Mouse (Mus musculus) forebrain, embryonic 16.5 days (tissue): ENCODE measurements around the gene Cog5. TPM values are rescaled to one million over a fixed set of nuclear protein-coding genes. Genes with fewer than 3 reads are reported as not detected.
A peak's percentile ranks its signal among the peaks of the same experiment; 100 is the strongest.

ENCODE experiments used
- ATAC-seq: fragments of 200-750 bp; cut with Nextera tagmentation; 2 replicates; pipeline ENCODE4 v1.8.0; 2017; ENCODE audit warnings: mild to moderate bottlenecking, moderate library complexity
- H3K27ac ChIP-seq: fragments of 300-500 bp; sonication (generic); 2 replicates; pipeline ENCODE4 v1.5.1; 2014; ENCODE audit warnings: low read length, control low read depth
- H3K27me3 ChIP-seq: fragments of 300-500 bp; sonication (generic); replicated peaks from 2 replicates; pipeline ENCODE4 v1.6.1; 2014; ENCODE audit warnings: low read length; ENCODE audit not compliant: control insufficient read depth, insufficient read depth
- H3K36me3 ChIP-seq: fragments of 300-500 bp; sonication (generic); 2 replicates; pipeline ENCODE4 v1.6.1; 2014; ENCODE audit not compliant: control insufficient read depth, insufficient read depth
- H3K4me1 ChIP-seq: fragments of 300-500 bp; sonication (generic); replicated peaks from 2 replicates; pipeline ENCODE4 v1.6.1; 2014; ENCODE audit warnings: low read length; ENCODE audit not compliant: control insufficient read depth, insufficient read depth
- H3K4me2 ChIP-seq: fragments of 300-500 bp; sonication (generic); 2 replicates; pipeline ENCODE4 v1.6.1; 2014; ENCODE audit warnings: mild to moderate bottlenecking, low read length, control low read depth
- H3K4me3 ChIP-seq: fragments of 300-500 bp; sonication (generic); replicated peaks from 2 replicates; pipeline ENCODE4 v1.5.1; 2014; ENCODE audit warnings: mild to moderate bottlenecking, low read length, control low read depth
- H3K9ac ChIP-seq: fragments of 300-500 bp; sonication (generic); replicated peaks from 2 replicates; pipeline ENCODE4 v1.6.1; 2014; ENCODE audit warnings: low read depth, low read length, control low read depth
- H3K9me3 ChIP-seq: fragments of 300-500 bp; sonication (generic); 2 replicates; pipeline ENCODE4 v1.6.1; 2016; ENCODE audit warnings: low read length; ENCODE audit not compliant: control insufficient read depth
- WGBS: fragments of 180-500 bp; shearing (Covaris S2); extraction: QIAGEN DNeasy Blood & Tissue Kit; methylation state at CpG from one replicate; pipeline ENCODE4 v1.1.7; 2014; 5-methylcytosine and 5-hydroxymethylcytosine counted together
- polyA plus RNA-seq: library from polyadenylated mRNA; unstranded; fragments of >200 nt; fragmentation: Nextera tagmentation; extraction: Ambion mirVana; gene quantifications from 2 replicates; pipeline ENCODE4 v1.2.1, GENCODE M21; 2015

Cog5 gene
- polyA plus RNA-seq, 1 experiment from 2014 or later: 25.1 TPM

DNA sequence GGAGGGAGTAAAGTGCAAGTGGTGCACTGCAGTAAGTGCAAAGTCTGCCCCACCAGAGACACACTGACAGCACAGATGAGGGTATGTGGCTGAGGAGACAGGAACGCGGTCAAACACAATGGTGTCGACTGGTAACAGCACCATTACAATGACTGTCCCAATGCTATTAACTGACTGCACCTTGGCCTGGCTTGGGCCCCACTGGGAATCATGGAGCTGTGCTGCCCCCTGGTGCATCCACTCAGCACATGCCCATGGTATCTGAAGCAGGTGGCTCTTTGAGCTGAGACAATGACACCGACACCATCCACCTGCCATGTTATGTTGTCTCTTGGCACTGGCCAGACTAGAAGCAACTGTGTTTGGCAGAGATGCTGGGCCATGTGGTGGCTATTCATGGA lies 272.0 kb downstream of the Cog5 start:
- H3K36me3 ChIP-seq: peaks cover 28% of the 10 kb centered on the region
- H3K27ac ChIP-seq: no peak overlapping the region

DNA sequence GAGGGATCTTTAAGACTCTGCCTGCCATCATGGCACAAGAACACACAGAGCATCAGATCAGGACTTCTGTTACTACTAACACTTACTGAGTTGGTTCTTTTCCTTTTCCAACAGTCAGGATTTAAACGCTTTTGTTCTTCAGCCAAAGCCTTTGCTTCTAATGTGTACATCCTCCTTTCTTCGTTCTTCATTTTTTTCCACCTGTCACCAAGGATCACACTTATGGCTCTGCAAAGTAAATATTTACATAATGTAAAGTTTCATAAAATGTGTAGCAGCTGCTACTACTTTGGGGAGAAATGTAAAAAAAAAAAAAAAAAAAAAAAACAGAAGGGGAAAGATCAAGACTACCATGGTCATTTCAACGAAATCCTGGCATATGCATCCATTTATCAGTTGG lies 273.8 kb downstream of the Cog5 start:
- no peak overlapping the region for H3K4me2 ChIP-seq
- peaks cover 2% of the 10 kb centered on the region; the same call in 1 of the 2 replicates for H3K4me1 ChIP-seq
- no peak overlapping the region for H3K27ac ChIP-seq
- peaks cover 38% of the 10 kb centered on the region for H3K36me3 ChIP-seq
- H3K4me3 ChIP-seq: no peak overlapping the region
- H3K27me3 ChIP-seq: no peaks in the 10 kb centered on the region
- H3K9me3 ChIP-seq: no peaks in the 10 kb centered on the region
- no peak for ATAC-seq
- WGBS: 73% methylated on average over 3 of the region's 3 CpGs
- no peak overlapping the region for H3K9ac ChIP-seq

More for the DNA sequence above, 272.0 kb downstream of the Cog5 start:
- peak; percentile 90 for ATAC-seq
- no peak overlapping the region for H3K4me2 ChIP-seq
- H3K9me3 ChIP-seq: no peaks in the 10 kb centered on the region
- H3K27me3 ChIP-seq: no peaks in the 10 kb centered on the region
- H3K9ac ChIP-seq: no peak overlapping the region
- H3K4me1 ChIP-seq: peaks cover 2% of the 10 kb centered on the region; the same call in 1 of the 2 replicates
- H3K4me3 ChIP-seq: no peak overlapping the region
- WGBS: 23% methylated on average over 4 of the region's 4 CpGs

DNA sequence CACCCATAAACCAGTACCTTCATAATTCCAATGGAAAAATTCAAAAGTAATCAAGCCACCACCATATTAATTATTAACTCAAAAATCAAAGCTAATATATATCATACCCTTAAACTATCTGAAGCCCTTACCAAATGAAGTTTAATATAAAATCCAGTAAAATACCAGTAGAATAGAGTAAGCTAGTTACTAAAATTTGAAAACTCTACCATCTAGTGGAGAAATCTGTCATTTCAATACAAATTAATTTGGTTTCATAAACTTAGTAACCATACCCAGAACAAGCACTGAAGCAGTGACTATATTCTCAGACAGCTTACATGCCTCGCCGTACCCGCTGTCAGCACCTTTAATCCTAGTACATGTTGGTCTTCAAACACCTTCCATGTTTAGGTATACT lies 277.1 kb downstream of the Cog5 start:
- H3K4me1 ChIP-seq: no peaks in the 10 kb centered on the region
- H3K36me3 ChIP-seq: peaks cover 45% of the 10 kb centered on the region
- H3K4me3 ChIP-seq: no peak overlapping the region
- peak; percentile 6; the same call in 1 of the 2 replicates for ATAC-seq
- WGBS: 100% methylated on average over 3 of the region's 3 CpGs
- no peak overlapping the region for H3K4me2 ChIP-seq
- no peak overlapping the region for H3K9ac ChIP-seq
- no peaks in the 10 kb centered on the region for H3K9me3 ChIP-seq
- H3K27ac ChIP-seq: no peak overlapping the region
- no peaks in the 10 kb centered on the region for H3K27me3 ChIP-seq

DNA sequence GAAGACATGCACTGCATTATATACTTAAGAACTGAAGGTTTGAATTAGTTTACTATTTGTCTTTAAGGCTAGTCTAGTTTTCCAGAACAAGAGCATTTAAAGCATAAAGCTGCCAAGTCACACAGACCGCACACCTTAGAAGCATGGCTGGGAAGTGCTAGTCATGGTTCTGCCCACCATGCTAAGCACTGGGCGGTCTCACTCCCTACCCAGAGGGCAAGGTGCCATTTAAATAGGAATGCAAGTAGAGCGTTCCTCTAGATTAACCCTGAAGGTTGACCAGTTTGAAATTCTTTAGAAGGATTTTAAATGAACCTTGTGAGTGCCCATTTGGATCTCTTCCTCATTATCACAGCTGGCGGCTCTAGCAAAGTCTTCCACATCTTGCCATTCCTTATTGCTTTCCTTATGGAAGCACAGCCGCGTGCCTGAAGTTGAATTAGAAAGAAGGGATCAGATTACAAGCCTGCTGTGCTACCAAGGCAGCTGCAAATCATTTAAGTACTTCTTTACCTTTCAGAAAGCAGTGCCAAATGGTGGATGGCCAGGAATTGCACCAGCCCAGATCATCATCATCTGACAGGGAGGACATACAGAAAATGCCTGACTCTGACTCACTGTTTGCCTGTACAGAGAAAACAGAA lies 282.1 kb downstream of the Cog5 start:
- WGBS: 40% methylated on average over 6 of the region's 6 CpGs

DNA sequence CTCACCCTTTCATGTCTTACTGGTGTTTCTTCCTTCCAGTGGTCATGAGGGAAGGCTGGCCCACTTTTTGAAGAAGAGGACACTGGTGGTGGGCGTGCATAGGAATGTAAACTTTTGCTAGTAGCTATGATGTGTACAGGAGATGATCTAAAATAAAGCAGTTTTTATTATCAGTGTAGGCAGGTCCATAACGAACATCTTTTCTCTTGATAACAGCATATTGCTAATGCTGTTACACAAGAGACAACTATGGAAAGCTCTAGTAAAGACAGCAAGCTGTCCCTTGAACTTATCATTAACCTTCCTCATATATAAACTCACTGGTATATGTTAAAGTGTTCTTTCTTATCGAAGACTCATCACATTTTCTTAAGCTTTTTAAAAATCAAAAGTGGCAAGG lies 282.9 kb downstream of the Cog5 start:
- Histone ChIP-seq H3K9me3 (no peaks in the 10 kb centered on the region), H3K27me3 (no peaks in the 10 kb centered on the region), H3K9ac (no peak overlapping the region), H3K36me3 (peaks cover 46% of the 10 kb centered on the region), H3K4me3 (no peak overlapping the region), H3K4me1 (no peaks in the 10 kb centered on the region), H3K27ac (no peak overlapping the region), H3K4me2 (no peak overlapping the region)
- ATAC-seq: no peak
- WGBS: 94% methylated on average over 3 of the region's 3 CpGs

More for the DNA sequence above, 282.1 kb downstream of the Cog5 start:
- no peak overlapping the region for H3K4me2 ChIP-seq
- H3K4me1 ChIP-seq: no peaks in the 10 kb centered on the region
- H3K4me3 ChIP-seq: no peak overlapping the region
- H3K27ac ChIP-seq: no peak overlapping the region
- no peaks in the 10 kb centered on the region for H3K9me3 ChIP-seq
- no peak for ATAC-seq
- peaks cover 50% of the 10 kb centered on the region for H3K36me3 ChIP-seq
- no peaks in the 10 kb centered on the region for H3K27me3 ChIP-seq
- H3K9ac ChIP-seq: no peak overlapping the region

DNA sequence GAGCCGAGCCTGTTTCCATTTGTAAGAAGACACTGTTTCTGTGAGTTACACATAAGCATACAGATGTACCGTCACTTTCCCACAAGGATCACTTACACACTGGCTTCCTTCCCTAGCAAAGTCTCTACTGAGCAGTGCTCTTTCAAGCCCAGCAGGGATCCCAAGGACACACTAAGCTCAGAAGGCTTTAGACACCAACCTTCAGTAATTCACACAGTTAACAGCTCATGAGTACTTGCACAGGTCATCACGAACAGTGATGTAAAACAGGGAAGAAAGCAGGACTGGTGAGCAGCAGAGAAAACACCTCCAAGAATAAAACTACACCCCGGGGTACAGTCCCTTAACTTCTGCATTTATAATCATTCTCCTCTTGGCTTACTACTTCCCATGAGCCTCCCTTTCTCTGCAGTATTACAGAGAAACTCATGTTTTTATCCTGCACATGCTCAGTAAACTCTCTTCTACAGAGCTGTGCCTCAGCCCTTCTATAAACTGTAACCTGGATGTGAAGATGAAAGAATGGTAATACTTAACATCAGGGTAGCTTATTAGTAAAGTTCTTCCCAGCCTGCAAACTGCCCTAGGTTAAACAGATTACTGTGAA lies 283.8 kb downstream of the Cog5 start:
- Histone ChIP-seq H3K27me3 (no peaks in the 10 kb centered on the region), H3K4me2 (no peak overlapping the region), H3K9me3 (no peaks in the 10 kb centered on the region), H3K4me3 (no peak overlapping the region), H3K9ac (no peak overlapping the region), H3K27ac (no peak overlapping the region), H3K4me1 (no peaks in the 10 kb centered on the region), H3K36me3 (peaks cover 49% of the 10 kb centered on the region)
- no peak for ATAC-seq
- WGBS: 95% methylated on average over 4 of the region's 4 CpGs

GRCm38 (mm10) chr12:31939026-31939425 lies 284.4 kb downstream of the Cog5 start:
- no peaks in the 10 kb centered on the region for H3K9me3 ChIP-seq
- H3K4me1 ChIP-seq: no peaks in the 10 kb centered on the region
- H3K27me3 ChIP-seq: no peaks in the 10 kb centered on the region
- ATAC-seq: no peak
- H3K9ac ChIP-seq: no peak overlapping the region
- H3K4me3 ChIP-seq: no peak overlapping the region
- peaks cover 48% of the 10 kb centered on the region for H3K36me3 ChIP-seq
- H3K4me2 ChIP-seq: no peak overlapping the region
- no peak overlapping the region for H3K27ac ChIP-seq

DNA sequence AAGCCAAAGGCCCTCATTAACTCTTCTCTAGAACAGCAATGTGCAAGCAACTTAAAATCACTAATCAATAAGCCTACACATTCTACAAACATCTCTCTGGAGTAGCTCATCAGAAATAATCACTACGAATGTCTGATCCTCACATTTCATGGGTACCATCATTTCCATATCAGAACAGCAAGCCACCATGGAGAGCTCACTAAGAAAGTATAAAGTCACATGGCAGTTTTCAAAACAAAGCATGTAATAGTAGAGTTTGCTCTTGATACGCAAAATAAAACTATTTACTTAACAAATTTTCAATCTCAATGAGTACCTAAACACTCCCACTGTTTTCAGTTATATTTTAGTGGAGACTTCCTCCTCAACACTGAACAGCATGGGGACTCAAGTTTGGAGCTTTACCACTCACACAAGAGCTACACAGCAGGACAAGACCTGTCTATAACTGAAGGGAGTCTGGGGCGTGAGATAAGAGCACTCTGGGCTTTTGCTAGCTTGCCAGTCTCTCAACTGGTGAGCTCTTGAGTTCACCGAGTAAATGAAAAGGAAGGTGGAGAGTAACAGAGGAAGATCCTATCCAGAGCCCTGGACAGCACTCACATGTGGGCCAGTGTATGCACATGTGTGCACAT lies 288.5 kb downstream of the Cog5 start:
- Histone ChIP-seq H3K9me3 (no peaks in the 10 kb centered on the region), H3K36me3 (peaks cover 27% of the 10 kb centered on the region), H3K27me3 (no peaks in the 10 kb centered on the region), H3K27ac (no peak overlapping the region), H3K4me3 (no peak overlapping the region), H3K9ac (no peak overlapping the region), H3K4me1 (peaks cover 4% of the 10 kb centered on the region; the same call in 1 of the 2 replicates), H3K4me2 (no peak overlapping the region)
- no peak for ATAC-seq
- WGBS: 97% methylated on average over 4 of the region's 4 CpGs

DNA sequence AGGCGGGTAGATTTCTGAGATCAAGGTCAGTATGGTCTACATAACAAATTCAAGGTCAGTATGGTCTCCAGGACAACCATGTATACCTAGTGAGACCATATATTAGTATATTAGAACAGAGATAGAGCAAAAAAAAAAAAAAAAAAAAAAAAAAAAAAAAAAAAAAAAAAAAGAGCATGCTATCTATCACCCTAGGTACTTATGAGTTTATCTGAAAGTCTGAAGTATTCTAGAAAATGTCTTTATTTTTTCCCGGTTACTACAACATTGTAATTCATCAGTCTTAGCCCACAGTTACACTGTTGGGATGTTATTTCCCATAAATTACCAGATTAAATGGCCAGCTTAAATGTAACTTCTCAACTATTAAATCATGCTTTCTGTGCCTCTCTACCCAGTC lies 289.7 kb downstream of the Cog5 start:
- H3K4me2 ChIP-seq: no peak overlapping the region
- peaks cover 15% of the 10 kb centered on the region for H3K36me3 ChIP-seq
- H3K4me3 ChIP-seq: no peak overlapping the region
- H3K27ac ChIP-seq: no peak overlapping the region
- H3K9ac ChIP-seq: no peak overlapping the region
- peaks cover 5% of the 10 kb centered on the region; the same call in 1 of the 2 replicates for H3K4me1 ChIP-seq
- H3K9me3 ChIP-seq: no peaks in the 10 kb centered on the region
- no peaks in the 10 kb centered on the region for H3K27me3 ChIP-seq
- 96% methylated on average over 2 of the region's 2 CpGs for WGBS
- no peak for ATAC-seq
